Comparison of ENCODE assay signal across 13 mouse cellular contexts in genomic region chr19:41615606-41616224, GRCm38 (mm10). TPM values are rescaled to one million over a fixed set of nuclear protein-coding genes. Genes with fewer than 3 reads are reported as not detected.
A peak's percentile ranks its signal among the peaks of the same experiment; 100 is the strongest.
DNase-seq lines count a peak whose midpoint lies in the region; ATAC-seq and TF ChIP-seq lines count a peak whose summit lies in the region.
"Had no signal": no experiment of that assay in that cellular context is flagged by ENCODE, and none has a peak within 500 bp of the region (broad histone marks: within the 10 kb centered on the region; RNA-seq: fewer than 3 reads in every experiment).

No protein-coding gene starts in this region.

- peaks cover 20% of the 10 kb centered on the region for H3K27me3 ChIP-seq in forebrain, embryonic 12.5 days
- H3K27me3 ChIP-seq in forebrain, postnatal 0 days (ENCODE audit: insufficient read depth, low read length), result no peaks in the 10 kb centered on the region
- peaks cover 9% of the 10 kb centered on the region for H3K27me3 ChIP-seq in midbrain, embryonic 13.5 days
- no peaks in the 10 kb centered on the region for H3K27me3 ChIP-seq in splenic B cell, adult 2 months (ENCODE audit: control insufficient read depth, insufficient read depth, low read length, poor library complexity, severe bottlenecking)
- H3K27me3 ChIP-seq: liver, embryonic 13.5 days had no signal

- 0 out of 2 replicates have a peak, but pooled peaks cover 2% of the 10 kb centered on the region for H3K36me3 ChIP-seq in forebrain, embryonic 12.5 days (replicated peaks)
- H3K36me3 ChIP-seq in forebrain, postnatal 0 days (ENCODE audit: insufficient read depth), result peaks cover under 1% of the 10 kb centered on the region; the same call in 1 of the 2 replicates
- peaks cover 4% of the 10 kb centered on the region for H3K36me3 ChIP-seq in midbrain, embryonic 13.5 days
- H3K36me3 ChIP-seq in splenic B cell, adult 2 months (ENCODE audit: control insufficient read depth, insufficient read depth, low read length, poor library complexity, severe bottlenecking), result no peaks in the 10 kb centered on the region
- H3K36me3 ChIP-seq: liver, embryonic 13.5 days had no signal

- no peak for TF ChIP-seq CTCF in forebrain, postnatal 0 days (IDR thresholded peaks at IDR 0.05; ENCODE audit: low read depth)

- ATAC-seq in forebrain, embryonic 12.5 days (ENCODE audit: low FRiP score), result peak; percentile 42; the same call in 1 of the 2 replicates
- no peak for ATAC-seq in forebrain, postnatal 0 days
- ATAC-seq in midbrain, embryonic 13.5 days, result peak; percentile 25; the same call in 1 of the 2 replicates

- DNase-seq in forebrain, postnatal 0 days, result no peak
- DNase-seq in thymus, postnatal 0 days (ENCODE audit: low spot score), result peak; percentile 39
- DNase-seq in thymus, adult 18-20 months, result no peak
- peak; percentile 84 for DNase-seq in splenic B cell, adult 2 months (ENCODE audit: low read depth, low spot score)
- no peak for DNase-seq in thymus, postnatal 4 days
- no peak for DNase-seq in right cerebral cortex, adult 2 months (ENCODE audit: low spot score in 2 of 2)
- DNase-seq: cerebellum, adult 9-11 months; gastrocnemius, postnatal 36 days; liver, embryonic 13.5 days had no signal

- no peak overlapping the region for H3K4me2 ChIP-seq in forebrain, embryonic 12.5 days
- H3K4me2 ChIP-seq in forebrain, postnatal 0 days (ENCODE audit: low read depth), result no peak overlapping the region
- no peak overlapping the region for H3K4me2 ChIP-seq in midbrain, embryonic 13.5 days (replicated peaks)
- H3K4me2 ChIP-seq: liver, embryonic 13.5 days had no signal

- 61% methylated on average over 11 of the region's 11 CpGs for whole genome bisulfite sequencing in forebrain, embryonic 12.5 days
- WGBS in forebrain, postnatal 0 days, result 58% methylated on average over 11 of the region's 11 CpGs
- 53% methylated on average over 11 of the region's 11 CpGs for WGBS in midbrain, embryonic 13.5 days

- no peak overlapping the region for H3K27ac ChIP-seq in forebrain, embryonic 12.5 days
- H3K27ac ChIP-seq in forebrain, postnatal 0 days (ENCODE audit: low read depth, low read length), result no peak overlapping the region
- no peak overlapping the region for H3K27ac ChIP-seq in midbrain, embryonic 13.5 days
- H3K27ac ChIP-seq: kidney, postnatal 0 days; liver, embryonic 13.5 days; stomach, postnatal 0 days had no signal

- peaks cover 47% of the 10 kb centered on the region for H3K4me1 ChIP-seq in forebrain, embryonic 12.5 days
- peaks cover 16% of the 10 kb centered on the region; the same call in 1 of the 2 replicates for H3K4me1 ChIP-seq in forebrain, postnatal 0 days (ENCODE audit: insufficient read depth)
- H3K4me1 ChIP-seq in midbrain, embryonic 13.5 days (replicated peaks), result peaks cover 67% of the 10 kb centered on the region
- H3K4me1 ChIP-seq: liver, embryonic 13.5 days had no signal

- H3K4me3 ChIP-seq in forebrain, embryonic 12.5 days (replicated peaks), result no peak overlapping the region
- H3K4me3 ChIP-seq in forebrain, postnatal 0 days (ENCODE audit: low read depth, low read length), result no peak overlapping the region
- H3K4me3 ChIP-seq in midbrain, embryonic 13.5 days (replicated peaks), result no peak overlapping the region
- H3K4me3 ChIP-seq: liver, embryonic 13.5 days had no signal

- H3K9ac ChIP-seq in forebrain, embryonic 12.5 days, result no peak overlapping the region
- no peak overlapping the region for H3K9ac ChIP-seq in forebrain, postnatal 0 days
- H3K9ac ChIP-seq in midbrain, embryonic 13.5 days (replicated peaks), result no peak overlapping the region
- H3K9ac ChIP-seq: liver, embryonic 13.5 days had no signal

- H3K9me3 ChIP-seq in forebrain, embryonic 12.5 days, result no peaks in the 10 kb centered on the region
- H3K9me3 ChIP-seq in forebrain, postnatal 0 days (ENCODE audit: low read length), result no peaks in the 10 kb centered on the region
- no peaks in the 10 kb centered on the region for H3K9me3 ChIP-seq in midbrain, embryonic 13.5 days
- H3K9me3 ChIP-seq: liver, embryonic 13.5 days had no signal

RNA-seq across cellular contexts. Expression of gene Gm340, which starts 33.5 kb away (rescaled TPM):
- 3.0 and 3.7 TPM in 2 replicates for polyA plus RNA-seq in forebrain, embryonic 12.5 days (2016; fragmentation: Nextera tagmentation; extraction: Ambion mirVana)
- 6.8 and 7.6 TPM in 2 replicates for total RNA-seq in forebrain, postnatal 0 days (2014; rRNA removed)
- 1.2 and 1.7 TPM in 2 replicates for polyA plus RNA-seq in forebrain, postnatal 0 days (2015; fragmentation: Nextera tagmentation; extraction: Ambion mirVana)
- 2.0 and 2.1 TPM in 2 replicates for polyA plus RNA-seq in thymus, postnatal 0 days (2015; fragmentation: Nextera tagmentation; extraction: Ambion mirVana)
- polyA plus RNA-seq in midbrain, embryonic 13.5 days (2015; fragmentation: Nextera tagmentation; extraction: Ambion mirVana), result 2.8 and 3.5 TPM in 2 replicates

Comparison
In these comparisons a context has a peak if more than half of its experiments do, and no peak if none do; other contexts are left out.
1. DNase-seq: peak in thymus, postnatal 0 days (single experiment) and splenic B cell, adult 2 months (single experiment); none in forebrain, postnatal 0 days (single experiment), thymus, adult 18-20 months (0 of 2), thymus, postnatal 4 days (single experiment) and right cerebral cortex, adult 2 months (0 of 2).